In genomic region chr11:24171675-24172285, GRCm38 (mm10) we compare ENCODE assay signal across 17 mouse cellular contexts.
DNase-seq lines count a peak whose midpoint lies in the region; ATAC-seq and TF ChIP-seq lines count a peak whose summit lies in the region.
"Had no signal": no experiment of that assay in that cellular context is flagged by ENCODE, and none has a peak within 500 bp of the region (broad histone marks: within the 10 kb centered on the region; RNA-seq: fewer than 3 reads in every experiment).

No protein-coding gene starts in this region.

- peak; percentile 58; the same call in 1 of the 2 replicates for ATAC-seq in forebrain, embryonic 12.5 days (ENCODE audit: low FRiP score)
- no peak for ATAC-seq in neural tube, embryonic 11.5 days (ENCODE audit: insufficient read depth, low FRiP score, low TSS enrichment)
- no peak for ATAC-seq in neural tube, embryonic 15.5 days (ENCODE audit: low FRiP score)
- no peak; the same call in 1 of the 2 replicates for ATAC-seq in hindbrain, embryonic 13.5 days (ENCODE audit: low FRiP score)
- 0 out of 2 replicates have a peak, but pooled peaks have one; percentile 34 for ATAC-seq in midbrain, postnatal 0 days (ENCODE audit: low FRiP score)

- H3K4me3 ChIP-seq in forebrain, embryonic 12.5 days (replicated peaks), result no peak overlapping the region
- no peak overlapping the region for H3K4me3 ChIP-seq in forebrain, embryonic 10.5 days
- no peak overlapping the region for H3K4me3 ChIP-seq in neural tube, embryonic 11.5 days (ENCODE audit: low read depth, low read length)
- H3K4me3 ChIP-seq in neural tube, embryonic 15.5 days (replicated peaks), result no peak overlapping the region
- no peak overlapping the region for H3K4me3 ChIP-seq in hindbrain, embryonic 13.5 days
- H3K4me3 ChIP-seq in midbrain, postnatal 0 days (ENCODE audit: low read depth, low read length), result no peak overlapping the region
- H3K4me3 ChIP-seq: limb, embryonic 13.5 days had no signal

- H3K36me3 ChIP-seq in forebrain, embryonic 12.5 days (replicated peaks), result peaks cover 13% of the 10 kb centered on the region
- peaks cover 20% of the 10 kb centered on the region for H3K36me3 ChIP-seq in forebrain, embryonic 10.5 days (replicated peaks)
- H3K36me3 ChIP-seq in neural tube, embryonic 11.5 days (ENCODE audit: control insufficient read depth, insufficient read depth, low read length), result no peaks in the 10 kb centered on the region; the same call in 1 of the 2 replicates
- no peaks in the 10 kb centered on the region for H3K36me3 ChIP-seq in neural tube, embryonic 15.5 days
- peaks cover 12% of the 10 kb centered on the region for H3K36me3 ChIP-seq in hindbrain, embryonic 13.5 days
- no peaks in the 10 kb centered on the region for H3K36me3 ChIP-seq in midbrain, postnatal 0 days (ENCODE audit: insufficient read depth, low read length)

- H3K9ac ChIP-seq in forebrain, embryonic 12.5 days, result no peak overlapping the region
- no peak overlapping the region for H3K9ac ChIP-seq in neural tube, embryonic 11.5 days (ENCODE audit: low read length)
- H3K9ac ChIP-seq in neural tube, embryonic 15.5 days (replicated peaks), result no peak overlapping the region
- no peak overlapping the region for H3K9ac ChIP-seq in hindbrain, embryonic 13.5 days
- H3K9ac ChIP-seq in midbrain, postnatal 0 days (replicated peaks; ENCODE audit: low read length, poor library complexity, severe bottlenecking), result no peak overlapping the region
- H3K9ac ChIP-seq: limb, embryonic 13.5 days had no signal

- TF ChIP-seq CTCF in midbrain, postnatal 0 days (IDR thresholded peaks at IDR 0.05), result no peak

- H3K27me3 ChIP-seq in forebrain, embryonic 12.5 days, result no peaks in the 10 kb centered on the region
- no peaks in the 10 kb centered on the region for H3K27me3 ChIP-seq in forebrain, embryonic 10.5 days (ENCODE audit: poor library complexity, severe bottlenecking)
- H3K27me3 ChIP-seq in neural tube, embryonic 11.5 days (ENCODE audit: control insufficient read depth, insufficient read depth, low read length), result no peaks in the 10 kb centered on the region
- H3K27me3 ChIP-seq in neural tube, embryonic 15.5 days (replicated peaks), result no peaks in the 10 kb centered on the region
- H3K27me3 ChIP-seq in hindbrain, embryonic 13.5 days, result no peaks in the 10 kb centered on the region
- H3K27me3 ChIP-seq in midbrain, postnatal 0 days (ENCODE audit: insufficient read depth, low read length), result no peaks in the 10 kb centered on the region
- H3K27me3 ChIP-seq: limb, embryonic 13.5 days had no signal

- no peaks in the 10 kb centered on the region for H3K9me3 ChIP-seq in forebrain, embryonic 12.5 days
- H3K9me3 ChIP-seq in forebrain, embryonic 10.5 days, result no peaks in the 10 kb centered on the region
- no peaks in the 10 kb centered on the region for H3K9me3 ChIP-seq in neural tube, embryonic 11.5 days (ENCODE audit: control insufficient read depth, low read length)
- H3K9me3 ChIP-seq in neural tube, embryonic 15.5 days (replicated peaks), result no peaks in the 10 kb centered on the region
- H3K9me3 ChIP-seq in hindbrain, embryonic 13.5 days, result no peaks in the 10 kb centered on the region
- no peaks in the 10 kb centered on the region for H3K9me3 ChIP-seq in midbrain, postnatal 0 days (ENCODE audit: low read length)
- H3K9me3 ChIP-seq: limb, embryonic 13.5 days had no signal

- DNase-seq in forebrain, embryonic 10.5 days (ENCODE audit: extremely low spot score, low spot score), result no peak
- peak; percentile 30 for DNase-seq in neural tube, embryonic 11.5 days (ENCODE audit: low spot score)
- DNase-seq in midbrain, postnatal 0 days (ENCODE audit: low spot score), result no peak
- DNase-seq in lung, postnatal 14 days, result no peak
- DNase-seq in retina, embryonic 14.5 days (ENCODE audit: low spot score), result no peak
- DNase-seq: adrenal gland, postnatal 36 days; B cell, adult 2 months; cerebellum, adult 8-10 months; gastrocnemius, postnatal 14 days; kidney, postnatal 4 days; lung, adult 18-20 months; spleen, adult 18-20 months had no signal

- H3K4me1 ChIP-seq in forebrain, embryonic 12.5 days, result peaks cover 4% of the 10 kb centered on the region; the same call in 1 of the 2 replicates
- peaks cover 9% of the 10 kb centered on the region for H3K4me1 ChIP-seq in forebrain, embryonic 10.5 days
- no peaks in the 10 kb centered on the region for H3K4me1 ChIP-seq in neural tube, embryonic 11.5 days (ENCODE audit: control insufficient read depth, insufficient read depth, low read length)
- 0 out of 2 replicates have a peak, but pooled peaks cover 2% of the 10 kb centered on the region for H3K4me1 ChIP-seq in neural tube, embryonic 15.5 days
- 0 out of 2 replicates have a peak, but pooled peaks cover 6% of the 10 kb centered on the region for H3K4me1 ChIP-seq in hindbrain, embryonic 13.5 days (replicated peaks)
- no peaks in the 10 kb centered on the region for H3K4me1 ChIP-seq in midbrain, postnatal 0 days (ENCODE audit: insufficient read depth, low read length)
- H3K4me1 ChIP-seq: limb, embryonic 13.5 days had no signal

- WGBS in forebrain, embryonic 12.5 days, result 79% methylated on average over 5 of the region's 5 CpGs
- WGBS in forebrain, embryonic 10.5 days, result 85% methylated on average over 5 of the region's 5 CpGs
- WGBS in neural tube, embryonic 11.5 days, result 70% methylated on average over 5 of the region's 5 CpGs
- WGBS in neural tube, embryonic 15.5 days, result 70% methylated on average over 5 of the region's 5 CpGs
- WGBS in hindbrain, embryonic 13.5 days, result 75% methylated on average over 5 of the region's 5 CpGs
- WGBS in midbrain, postnatal 0 days, result 84% methylated on average over 5 of the region's 5 CpGs

- H3K27ac ChIP-seq in forebrain, embryonic 12.5 days, result no peak overlapping the region
- H3K27ac ChIP-seq in forebrain, embryonic 10.5 days, result no peak overlapping the region
- no peak overlapping the region for H3K27ac ChIP-seq in neural tube, embryonic 11.5 days (ENCODE audit: low read depth, low read length)
- H3K27ac ChIP-seq in neural tube, embryonic 15.5 days (replicated peaks), result no peak overlapping the region
- H3K27ac ChIP-seq in hindbrain, embryonic 13.5 days, result peak overlapping the region; percentile 19; the same call in 1 of the 2 replicates
- H3K27ac ChIP-seq in midbrain, postnatal 0 days (ENCODE audit: low read depth, low read length), result no peak overlapping the region
- H3K27ac ChIP-seq: limb, embryonic 13.5 days; macrophage had no signal

- no peak overlapping the region for H3K4me2 ChIP-seq in forebrain, embryonic 12.5 days
- H3K4me2 ChIP-seq in neural tube, embryonic 11.5 days (ENCODE audit: low read depth), result no peak overlapping the region
- no peak overlapping the region for H3K4me2 ChIP-seq in neural tube, embryonic 15.5 days
- no peak overlapping the region for H3K4me2 ChIP-seq in hindbrain, embryonic 13.5 days
- H3K4me2 ChIP-seq in midbrain, postnatal 0 days (ENCODE audit: low read depth, low read length, poor library complexity, severe bottlenecking), result no peak overlapping the region
- H3K4me2 ChIP-seq: limb, embryonic 13.5 days had no signal

Comparison
In these comparisons a context has a peak if more than half of its experiments do, and no peak if none do; other contexts are left out.
1. ATAC-seq: peak in forebrain, embryonic 12.5 days (single experiment) and midbrain, postnatal 0 days (single experiment); none in neural tube, embryonic 11.5 days (single experiment), neural tube, embryonic 15.5 days (single experiment) and hindbrain, embryonic 13.5 days (single experiment).